Mouse (Mus musculus) thymus, adult 2 months (tissue): ENCODE results near the gene Tspan17.

Experiments used
- CTCF ChIP-seq: fragments of 200-500 bp; IDR thresholded peaks from 2 replicates; pipeline ENCODE4 v1.5.1; 2012; ENCODE audit warnings: mild to moderate bottlenecking, control low read depth, low read length, moderate library complexity, borderline replicate concordance; ENCODE audit not compliant: control insufficient read depth, poor library complexity, insufficient read depth; ENCODE audit errors: extremely low read depth
- POLR2A ChIP-seq: fragments of 200-500 bp; IDR thresholded peaks from 2 replicates; pipeline ENCODE4 v1.6.1; 2012; ENCODE audit warnings: mild to moderate bottlenecking, low read length, control low read depth, moderate library complexity; ENCODE audit not compliant: control insufficient read depth, poor library complexity, insufficient read depth; ENCODE audit errors: extremely low read depth

DNA sequence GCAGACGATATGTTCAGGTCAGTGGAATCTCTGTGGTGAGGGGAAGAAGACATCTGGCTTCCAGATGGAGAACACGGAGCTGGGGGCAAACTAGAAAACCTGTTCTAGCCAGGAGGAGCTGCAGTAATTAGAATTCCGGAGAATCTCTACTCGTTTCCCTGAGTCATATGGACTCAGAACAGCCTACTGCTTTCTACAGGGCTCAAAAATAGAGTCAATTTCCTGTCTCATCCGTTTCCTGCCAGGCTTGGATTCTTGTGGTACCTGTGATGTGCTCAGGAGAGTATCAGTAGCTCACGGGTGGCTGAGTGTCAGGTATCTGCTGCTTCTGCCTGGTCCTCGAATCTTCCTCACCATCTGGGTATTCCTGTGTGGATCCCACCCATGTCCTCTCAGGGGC, 22.3 kb downstream of the Tspan17 start:
- TF ChIP-seq POLR2A (no peak), CTCF (no peak)
